Mouse (Mus musculus): ENCODE results near the gene Cbwd1. TPM values are rescaled to one million over a fixed set of nuclear protein-coding genes. Genes with fewer than 3 reads are reported as not detected.

Cbwd1 gene
- polyA plus RNA-seq, 1 experiment from 2014 or later = 16.9 TPM

DNA sequence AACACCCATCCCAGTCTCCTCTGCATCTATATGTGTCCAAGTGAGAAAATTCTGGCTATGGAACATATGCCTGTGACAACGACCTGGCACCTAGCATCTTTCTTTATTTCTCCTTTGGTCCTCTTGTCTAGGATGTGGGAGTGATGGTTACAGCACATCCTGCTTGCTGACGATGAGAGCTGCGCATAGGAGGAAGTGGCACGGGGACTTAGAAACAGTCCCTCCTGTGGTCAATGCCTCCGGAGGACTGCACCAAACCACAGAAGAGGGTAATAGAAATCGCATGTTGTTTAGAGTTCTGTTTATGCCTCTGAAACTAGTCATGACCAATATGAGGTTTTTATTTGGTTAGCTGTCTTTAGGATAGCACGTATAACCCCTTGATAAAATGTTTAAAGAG is 9.9 kb upstream of the Cbwd1 start:
- no peak for ATAC-seq
- no peaks in the 10 kb centered on the region for H3K9me3 ChIP-seq (replicated peaks)
- H3K4me2 ChIP-seq = no peak overlapping the region
- H3K36me3 ChIP-seq = no peaks in the 10 kb centered on the region
- H3K4me1 ChIP-seq = no peaks in the 10 kb centered on the region
- 25% methylated on average over 7 of the region's 7 CpGs for WGBS (ENCODE audit: insufficient replicate concordance)
- no peak overlapping the region for H3K27ac ChIP-seq
- no peaks in the 10 kb centered on the region for H3K27me3 ChIP-seq (replicated peaks)
- H3K9ac ChIP-seq = no peak overlapping the region
- no peak overlapping the region for H3K4me3 ChIP-seq

DNA sequence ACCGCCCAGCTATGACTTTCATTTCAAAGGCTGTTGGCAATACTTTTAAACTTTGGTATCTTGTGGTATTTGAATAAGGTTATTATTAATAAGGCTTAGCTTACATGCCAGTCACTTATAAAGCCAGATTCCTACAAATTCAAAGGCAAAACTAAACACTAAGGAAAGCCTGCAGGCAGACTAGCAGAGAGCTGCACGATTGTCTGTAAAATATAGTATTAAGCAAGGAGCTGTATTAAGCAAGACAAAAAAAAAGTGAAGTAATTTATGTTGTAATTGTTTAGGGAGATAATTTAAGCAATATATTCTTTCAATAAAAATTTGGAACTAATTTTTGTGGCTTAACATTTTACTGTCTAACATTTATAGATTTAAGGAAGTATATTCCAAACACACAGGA is 5.5 kb upstream of the Cbwd1 start:
- H3K36me3 ChIP-seq = no peaks in the 10 kb centered on the region
- no peak overlapping the region for H3K27ac ChIP-seq
- ATAC-seq = no peak
- no peaks in the 10 kb centered on the region for H3K27me3 ChIP-seq (replicated peaks)
- no peaks in the 10 kb centered on the region for H3K9me3 ChIP-seq (replicated peaks)
- 62% methylated on average over 2 of the region's 2 CpGs for WGBS (ENCODE audit: insufficient replicate concordance)
- no peak overlapping the region for H3K9ac ChIP-seq
- H3K4me1 ChIP-seq = no peaks in the 10 kb centered on the region; the same call in 1 of the 2 replicates
- H3K4me3 ChIP-seq = no peak overlapping the region
- H3K4me2 ChIP-seq = no peak overlapping the region

DNA sequence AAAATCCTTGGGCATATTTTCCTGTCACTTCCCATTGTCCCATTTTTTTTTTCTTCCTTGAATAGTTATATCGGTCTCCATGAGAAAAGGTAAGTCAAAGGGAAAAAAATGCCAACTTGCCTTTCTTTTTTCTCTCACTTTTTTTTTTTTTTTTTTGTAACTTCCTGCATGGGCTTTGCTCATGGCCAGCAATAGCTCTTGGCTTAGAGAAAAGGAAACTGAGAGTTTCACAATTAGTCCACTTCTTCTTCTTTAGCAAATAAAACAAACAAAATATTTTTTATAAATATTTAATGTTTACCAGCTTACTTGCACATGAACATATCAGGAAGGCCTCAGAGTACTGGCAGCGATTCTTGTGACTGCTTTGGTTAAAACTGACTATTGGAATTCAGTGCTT is 4.8 kb upstream of the Cbwd1 start:
- no peak overlapping the region for H3K27ac ChIP-seq
- no peak overlapping the region for H3K4me2 ChIP-seq
- H3K4me3 ChIP-seq = no peak overlapping the region
- H3K9ac ChIP-seq = no peak overlapping the region
- 60% methylated on average over 2 of the region's 2 CpGs for WGBS (ENCODE audit: insufficient replicate concordance)
- ATAC-seq = no peak
- H3K4me1 ChIP-seq = no peaks in the 10 kb centered on the region; the same call in 1 of the 2 replicates
- no peaks in the 10 kb centered on the region for H3K27me3 ChIP-seq (replicated peaks)
- no peaks in the 10 kb centered on the region for H3K36me3 ChIP-seq
- H3K9me3 ChIP-seq (replicated peaks) = no peaks in the 10 kb centered on the region

DNA sequence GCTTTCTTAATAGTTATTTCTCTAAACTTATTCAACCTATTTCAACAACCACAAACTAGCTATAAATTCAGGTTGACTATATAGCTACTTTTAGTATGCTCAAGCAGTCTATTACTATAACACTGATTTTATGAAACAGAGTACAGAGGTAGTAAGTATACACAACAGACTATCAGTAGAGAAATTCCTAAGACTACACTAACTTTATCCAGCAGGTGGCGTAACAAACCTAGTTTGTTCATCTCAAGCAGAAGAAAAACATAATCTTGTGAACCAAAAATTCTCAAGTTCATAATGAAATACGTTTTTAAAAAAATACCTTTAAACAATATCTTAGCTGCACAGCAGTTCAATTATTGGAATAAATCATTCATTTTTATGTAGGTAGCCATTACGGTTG is 2.9 kb downstream of the Cbwd1 start:
- no peak overlapping the region for H3K27ac ChIP-seq
- 38% methylated on average over 3 of the region's 3 CpGs for WGBS (ENCODE audit: insufficient replicate concordance)
- H3K4me3 ChIP-seq = no peak overlapping the region
- H3K4me1 ChIP-seq = peaks cover 17% of the 10 kb centered on the region
- no peak for ATAC-seq
- no peak overlapping the region for H3K4me2 ChIP-seq
- no peak overlapping the region for H3K9ac ChIP-seq
- H3K36me3 ChIP-seq = peaks cover 29% of the 10 kb centered on the region
- no peaks in the 10 kb centered on the region for H3K27me3 ChIP-seq (replicated peaks)
- H3K9me3 ChIP-seq (replicated peaks) = no peaks in the 10 kb centered on the region

DNA sequence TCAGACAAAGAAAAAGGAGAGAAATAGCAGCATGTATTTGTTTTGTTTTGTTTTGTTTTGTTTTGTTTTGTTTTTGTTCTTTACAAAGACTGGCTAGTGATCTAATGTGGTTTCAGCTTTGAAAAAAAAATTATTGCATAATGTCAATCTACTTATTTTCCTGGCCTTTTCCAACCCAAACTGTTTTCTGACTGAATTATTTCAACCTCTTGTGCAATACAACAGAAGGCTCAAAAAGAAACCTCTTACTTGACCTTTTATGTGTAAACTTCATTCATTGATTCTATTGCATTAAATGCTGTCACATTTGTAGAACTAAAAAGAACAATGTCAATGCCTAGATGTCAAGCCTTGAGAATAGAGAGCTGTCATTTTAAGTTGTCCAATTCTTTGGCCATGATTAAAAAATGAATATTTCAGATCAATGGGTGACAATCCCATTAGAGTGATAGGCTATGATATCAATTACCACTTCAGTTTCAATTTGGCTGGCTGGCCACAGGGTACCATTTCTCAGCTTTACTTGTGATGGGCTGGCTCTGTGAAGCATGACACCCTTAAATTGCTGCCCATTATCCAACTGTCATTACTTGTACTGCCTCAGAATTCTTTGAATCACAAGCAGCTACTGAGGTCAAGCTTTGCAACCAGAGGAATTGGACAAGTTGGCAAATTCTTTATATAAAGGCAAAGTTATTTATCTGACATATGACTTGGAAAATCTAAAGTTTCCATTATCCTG is 15.7 kb downstream of the Cbwd1 start:
- H3K9ac ChIP-seq = no peak overlapping the region

DNA sequence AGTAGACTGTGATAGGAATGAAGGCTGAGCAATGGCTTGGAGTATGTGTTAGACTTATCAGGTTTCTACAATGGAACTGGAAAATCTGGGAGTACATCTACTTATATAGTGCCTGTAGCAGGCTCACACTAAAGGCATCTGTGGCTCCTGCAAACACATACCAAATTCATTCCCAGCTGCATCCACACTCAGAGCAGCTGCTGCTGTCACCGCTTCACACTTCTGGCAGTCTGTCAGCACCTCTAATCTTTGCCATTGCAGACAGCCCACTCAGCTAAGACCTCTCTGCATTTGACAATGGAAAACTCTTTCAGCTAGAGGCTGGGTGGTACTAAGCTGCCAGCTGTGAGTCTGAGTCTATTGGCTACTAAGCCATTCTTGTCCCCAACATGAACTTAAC is 24.3 kb downstream of the Cbwd1 start:
- no peaks in the 10 kb centered on the region for H3K27me3 ChIP-seq (replicated peaks)
- H3K4me1 ChIP-seq = no peaks in the 10 kb centered on the region
- ATAC-seq = no peak
- H3K36me3 ChIP-seq = peaks cover 23% of the 10 kb centered on the region
- no peaks in the 10 kb centered on the region for H3K9me3 ChIP-seq (replicated peaks)
- no peak overlapping the region for H3K27ac ChIP-seq
- WGBS (ENCODE audit: insufficient replicate concordance) = 94% methylated on average over 1 of the region's 1 CpGs
- no peak overlapping the region for H3K9ac ChIP-seq
- no peak overlapping the region for H3K4me3 ChIP-seq
- H3K4me2 ChIP-seq = no peak overlapping the region

More for the DNA sequence above, 15.7 kb downstream of the Cbwd1 start:
- Histone ChIP-seq H3K4me3 (no peak overlapping the region), H3K36me3 (peaks cover 9% of the 10 kb centered on the region), H3K4me1 (no peaks in the 10 kb centered on the region), H3K27ac (no peak overlapping the region), H3K27me3 (replicated peaks) (no peaks in the 10 kb centered on the region), H3K4me2 (no peak overlapping the region), H3K9me3 (replicated peaks) (no peaks in the 10 kb centered on the region)
- no peak for ATAC-seq

DNA sequence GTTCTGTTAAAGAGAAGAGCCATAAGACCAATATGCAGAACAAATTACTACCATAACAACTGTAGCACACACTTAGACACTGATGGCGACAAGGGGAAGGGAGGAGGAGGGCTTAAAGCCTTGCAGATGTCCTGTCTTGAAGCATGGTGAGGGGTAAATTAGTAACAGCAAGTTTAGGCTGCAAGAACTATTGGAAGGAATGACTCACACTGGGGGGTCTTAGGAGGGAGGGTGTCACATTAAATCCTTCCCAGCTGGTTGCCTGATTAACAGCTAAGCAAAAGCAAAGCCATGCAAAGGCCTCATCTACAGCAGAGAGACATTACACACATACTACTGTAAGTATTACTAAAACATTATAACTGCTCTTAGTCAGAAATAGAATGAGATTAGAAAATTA is 32.4 kb downstream of the Cbwd1 start:
- Histone ChIP-seq H3K9ac (no peak overlapping the region), H3K36me3 (peaks cover 10% of the 10 kb centered on the region; the same call in 1 of the 2 replicates), H3K4me2 (no peak overlapping the region), H3K4me3 (no peak overlapping the region), H3K4me1 (no peaks in the 10 kb centered on the region), H3K27me3 (replicated peaks) (no peaks in the 10 kb centered on the region), H3K27ac (no peak overlapping the region), H3K9me3 (replicated peaks) (no peaks in the 10 kb centered on the region)
- 67% methylated on average over 1 of the region's 1 CpGs for WGBS (ENCODE audit: insufficient replicate concordance)
- ATAC-seq = no peak

DNA sequence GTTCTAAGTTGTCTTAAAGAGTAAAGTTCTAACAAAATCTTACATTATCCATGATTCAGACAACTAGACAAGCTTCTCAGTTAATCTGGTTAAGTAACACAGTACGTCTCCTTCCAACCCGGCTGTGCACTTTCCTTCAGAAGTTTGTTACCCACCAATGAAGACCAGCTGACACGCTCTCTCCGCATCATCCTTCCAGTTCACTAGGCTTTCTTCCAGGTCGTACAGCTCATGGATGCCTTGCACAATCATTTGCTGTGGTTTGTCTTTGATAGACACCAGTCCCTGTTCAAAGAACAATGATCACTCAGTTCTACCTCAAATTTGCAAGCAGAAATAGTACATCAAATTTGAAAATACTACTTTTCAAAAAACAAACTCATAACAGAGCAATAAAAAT is 40.5 kb downstream of the Cbwd1 start:
- H3K27ac ChIP-seq = no peak overlapping the region
- WGBS (ENCODE audit: insufficient replicate concordance) = 81% methylated on average over 5 of the region's 5 CpGs
- H3K4me1 ChIP-seq = no peaks in the 10 kb centered on the region
- H3K36me3 ChIP-seq = peaks cover 39% of the 10 kb centered on the region
- no peak overlapping the region for H3K4me2 ChIP-seq
- no peak for ATAC-seq
- no peak overlapping the region for H3K4me3 ChIP-seq
- H3K27me3 ChIP-seq (replicated peaks) = no peaks in the 10 kb centered on the region
- no peak overlapping the region for H3K9ac ChIP-seq
- H3K9me3 ChIP-seq (replicated peaks) = no peaks in the 10 kb centered on the region

DNA sequence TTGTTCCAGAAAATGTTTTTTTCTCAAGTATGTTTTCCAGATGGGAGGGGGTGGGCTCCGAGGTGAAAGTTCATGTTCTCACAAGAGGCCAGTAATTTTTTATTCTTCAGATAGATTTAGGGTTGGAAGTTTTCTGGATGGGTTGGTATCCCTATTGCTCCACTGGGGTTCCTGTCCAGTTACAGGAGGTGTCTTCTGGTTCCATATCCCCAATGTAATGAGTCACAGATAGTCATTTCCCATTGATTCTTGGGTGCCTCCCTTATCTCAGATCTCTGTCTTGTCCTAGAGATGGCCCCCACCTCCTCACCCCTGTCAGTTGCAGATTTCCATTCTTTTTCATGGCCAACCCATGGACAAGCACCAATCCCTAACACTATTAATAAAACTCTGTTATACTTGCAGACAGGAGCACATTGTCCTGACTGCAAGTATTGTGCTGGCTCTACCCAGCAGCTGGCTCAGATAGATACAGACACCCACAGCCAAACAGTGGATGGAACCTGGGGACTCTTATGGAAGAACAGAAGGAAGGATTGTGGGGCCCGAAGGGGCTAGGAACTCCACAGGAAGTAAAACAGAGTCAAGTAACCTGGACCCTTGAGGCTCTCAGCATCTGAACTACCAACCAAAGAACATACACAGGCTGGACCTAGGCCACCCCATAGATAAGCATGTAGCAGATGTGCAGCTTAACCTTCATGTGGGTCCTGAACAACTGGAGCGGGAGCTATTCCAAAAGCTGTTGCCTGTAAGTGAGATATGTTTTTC is 52.8 kb downstream of the Cbwd1 start:
- Histone ChIP-seq H3K9me3 (replicated peaks) (no peaks in the 10 kb centered on the region), H3K4me3 (no peak overlapping the region), H3K4me1 (no peaks in the 10 kb centered on the region), H3K36me3 (no peaks in the 10 kb centered on the region), H3K27me3 (replicated peaks) (peaks cover 15% of the 10 kb centered on the region), H3K4me2 (no peak overlapping the region), H3K9ac (no peak overlapping the region), H3K27ac (no peak overlapping the region)
- WGBS (ENCODE audit: insufficient replicate concordance) = 64% methylated on average over 3 of the region's 3 CpGs
- no peak for ATAC-seq

DNA sequence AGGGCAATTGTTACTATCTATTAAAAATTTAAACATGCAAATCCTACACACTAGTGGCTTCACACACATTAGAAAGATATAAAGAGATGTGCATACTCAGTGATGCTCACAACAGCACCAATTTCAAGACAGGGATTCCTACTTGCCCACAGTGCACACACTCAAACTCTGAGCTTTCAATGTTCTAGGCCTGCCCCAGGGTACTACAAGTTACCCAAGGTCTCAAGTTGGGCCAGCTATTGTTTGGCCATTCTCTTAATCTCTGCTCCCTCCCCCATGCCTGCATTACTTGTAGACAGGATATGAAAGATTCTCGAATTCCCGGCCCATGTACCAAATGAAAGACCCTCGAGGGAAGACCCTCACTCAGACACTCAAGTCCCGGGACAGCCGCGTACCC is 53.8 kb downstream of the Cbwd1 start:
- no peaks in the 10 kb centered on the region for H3K9me3 ChIP-seq (replicated peaks)
- H3K9ac ChIP-seq = no peak overlapping the region
- no peak overlapping the region for H3K27ac ChIP-seq
- H3K4me3 ChIP-seq = no peak overlapping the region
- 64% methylated on average over 6 of the region's 6 CpGs for WGBS (ENCODE audit: insufficient replicate concordance)
- no peaks in the 10 kb centered on the region for H3K4me1 ChIP-seq
- no peaks in the 10 kb centered on the region for H3K36me3 ChIP-seq
- H3K27me3 ChIP-seq (replicated peaks) = peaks cover 24% of the 10 kb centered on the region
- H3K4me2 ChIP-seq = no peak overlapping the region
- no peak for ATAC-seq

DNA sequence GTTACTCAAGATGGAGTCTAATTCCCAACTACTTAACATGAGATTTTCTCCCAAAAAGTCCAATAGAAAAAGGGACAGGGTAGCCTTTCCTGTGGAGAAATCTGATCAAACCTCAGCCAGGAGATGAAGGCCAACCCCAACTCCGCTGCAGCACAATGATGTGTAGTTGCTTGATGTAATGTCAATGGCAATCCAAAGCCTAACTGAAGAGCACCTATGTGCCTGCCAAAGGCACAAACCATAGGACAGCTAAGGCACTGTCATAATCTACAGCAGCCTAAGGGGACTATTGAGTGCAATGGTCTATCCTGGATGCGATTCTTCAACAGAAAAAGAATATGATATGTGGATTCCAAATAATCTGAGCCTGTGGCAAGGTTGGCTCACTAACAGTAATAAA is 58.6 kb downstream of the Cbwd1 start:
- ATAC-seq = no peak
- H3K4me3 ChIP-seq = no peak overlapping the region
- 30% methylated on average over 2 of the region's 2 CpGs for WGBS (ENCODE audit: insufficient replicate concordance)

DNA sequence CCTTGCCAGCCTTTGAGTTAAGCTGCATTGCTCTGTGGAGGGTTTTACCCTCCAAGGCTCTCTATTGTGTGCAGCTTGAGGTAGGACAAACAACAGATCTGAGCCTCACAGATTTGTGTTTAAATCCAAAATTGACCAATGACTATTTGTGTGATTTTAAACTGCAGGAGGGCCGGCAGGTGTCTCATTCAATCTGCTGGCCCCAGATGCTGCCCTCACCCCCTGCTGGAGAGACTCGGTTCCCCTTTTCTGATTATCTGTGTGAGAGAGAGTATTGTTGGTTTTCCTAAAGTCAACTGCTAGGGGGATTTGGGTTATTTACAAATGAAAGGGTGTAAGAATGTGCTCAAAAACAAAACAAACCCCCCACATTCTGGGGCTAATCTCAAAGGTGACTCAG is 59.2 kb downstream of the Cbwd1 start:
- H3K36me3 ChIP-seq = no peaks in the 10 kb centered on the region
- no peak for ATAC-seq

More for the DNA sequence above, 58.6 kb downstream of the Cbwd1 start:
- H3K9me3 ChIP-seq (replicated peaks) = no peaks in the 10 kb centered on the region
- H3K36me3 ChIP-seq = no peaks in the 10 kb centered on the region
- H3K27me3 ChIP-seq (replicated peaks) = peaks cover 71% of the 10 kb centered on the region
- H3K9ac ChIP-seq = no peak overlapping the region
- peaks cover 14% of the 10 kb centered on the region; the same call in 1 of the 2 replicates for H3K4me1 ChIP-seq
- no peak overlapping the region for H3K27ac ChIP-seq
- no peak overlapping the region for H3K4me2 ChIP-seq

More for the DNA sequence above, 59.2 kb downstream of the Cbwd1 start:
- Histone ChIP-seq H3K4me3 (no peak overlapping the region), H3K4me2 (no peak overlapping the region), H3K4me1 (peaks cover 14% of the 10 kb centered on the region; the same call in 1 of the 2 replicates), H3K9me3 (replicated peaks) (no peaks in the 10 kb centered on the region), H3K27me3 (replicated peaks) (peaks cover 77% of the 10 kb centered on the region), H3K27ac (no peak overlapping the region), H3K9ac (no peak overlapping the region)
- 0% methylated on average over 2 of the region's 2 CpGs for WGBS (ENCODE audit: insufficient replicate concordance)
